Comparison of ENCODE assay signal across 19 mouse cellular contexts in genomic region chr19:7209907-7210646, GRCm38 (mm10). TPM values are rescaled to one million over a fixed set of nuclear protein-coding genes. Genes with fewer than 3 reads are reported as not detected.
A peak's percentile ranks its signal among the peaks of the same experiment; 100 is the strongest.
DNase-seq lines count a peak whose midpoint lies in the region; ATAC-seq and TF ChIP-seq lines count a peak whose summit lies in the region.
"Had no signal": no experiment of that assay in that cellular context is flagged by ENCODE, and none has a peak within 500 bp of the region (broad histone marks: within the 10 kb centered on the region; RNA-seq: fewer than 3 reads in every experiment).

No protein-coding gene starts in this region.

- H3K4me1 ChIP-seq in kidney, postnatal 0 days (replicated peaks; ENCODE audit: insufficient read depth, low read length): peaks cover 17% of the 10 kb centered on the region
- H3K4me1 ChIP-seq in kidney, embryonic 15.5 days: peaks cover 26% of the 10 kb centered on the region
- peaks cover 7% of the 10 kb centered on the region for H3K4me1 ChIP-seq in midbrain, postnatal 0 days (ENCODE audit: insufficient read depth, low read length)
- H3K4me1 ChIP-seq in midbrain, embryonic 16.5 days (ENCODE audit: control insufficient read depth, insufficient read depth, low read length): peaks cover 11% of the 10 kb centered on the region

- TF ChIP-seq CTCF in gastrocnemius, adult 2 months (IDR thresholded peaks at IDR 0.05): 0 out of 2 replicates have a peak, but pooled peaks have one; percentile 3
- peak; percentile 46; the same call in 1 of the 2 replicates for TF ChIP-seq CTCF in kidney, postnatal 0 days (IDR thresholded peaks at IDR 0.05; ENCODE audit: low read depth)
- TF ChIP-seq CTCF in midbrain, postnatal 0 days (IDR thresholded peaks at IDR 0.05): peak; percentile 47

- ATAC-seq in kidney, postnatal 0 days (replicated peaks; ENCODE audit: low FRiP score, low read depth): no peak
- ATAC-seq in kidney, embryonic 15.5 days (replicated peaks; ENCODE audit: low FRiP score): no peak
- ATAC-seq in midbrain, postnatal 0 days (ENCODE audit: low FRiP score): no peak
- no peak for ATAC-seq in midbrain, embryonic 16.5 days
- no peak for ATAC-seq in megakaryocyte-erythroid progenitor cell, adult 5-6 weeks (replicated peaks; ENCODE audit: low FRiP score, low TSS enrichment, poor library complexity, severe bottlenecking)
- ATAC-seq: forebrain, embryonic 13.5 days had no signal

- no peak for DNase-seq in gastrocnemius, adult 2 months
- no peak for DNase-seq in gastrocnemius, postnatal 25 days
- DNase-seq in kidney, postnatal 0 days (ENCODE audit: low spot score): no peak
- DNase-seq in midbrain, postnatal 0 days (ENCODE audit: low spot score): no peak
- DNase-seq in cerebellum, adult 8-10 months: no peak
- DNase-seq: adrenal gland, postnatal 14 days; cerebellum, adult 11-12 months; cerebellum, adult 9-11 months; cerebellum, postnatal 36 days; gastrocnemius, postnatal 10 days; heart, postnatal 36 days had no signal

- no peak overlapping the region for H3K4me3 ChIP-seq in gastrocnemius, adult 2 months
- no peak overlapping the region for H3K4me3 ChIP-seq in kidney, postnatal 0 days (replicated peaks; ENCODE audit: low read depth, low read length)
- H3K4me3 ChIP-seq in kidney, embryonic 15.5 days (replicated peaks): no peak overlapping the region
- H3K4me3 ChIP-seq in midbrain, postnatal 0 days (ENCODE audit: low read depth, low read length): no peak overlapping the region
- no peak overlapping the region for H3K4me3 ChIP-seq in midbrain, embryonic 16.5 days (ENCODE audit: low read depth, low read length)
- H3K4me3 ChIP-seq: embryonic facial prominence, embryonic 13.5 days; forebrain, embryonic 13.5 days; heart, embryonic 13.5 days; hindbrain, embryonic 15.5 days had no signal

- intact Hi-C loops in gastrocnemius, adult 2 months (cut with DNase I): no loop called here

- no peak overlapping the region for H3K4me2 ChIP-seq in kidney, postnatal 0 days (ENCODE audit: low read length)
- no peak overlapping the region for H3K4me2 ChIP-seq in kidney, embryonic 15.5 days
- H3K4me2 ChIP-seq in midbrain, postnatal 0 days (ENCODE audit: low read depth, low read length, poor library complexity, severe bottlenecking): no peak overlapping the region
- H3K4me2 ChIP-seq in midbrain, embryonic 16.5 days (ENCODE audit: low read length): no peak overlapping the region
- H3K4me2 ChIP-seq: embryonic facial prominence, embryonic 13.5 days; forebrain, embryonic 13.5 days; heart, embryonic 13.5 days; hindbrain, embryonic 15.5 days had no signal

- H3K36me3 ChIP-seq in kidney, postnatal 0 days (ENCODE audit: insufficient read depth, low read length): peaks cover 12% of the 10 kb centered on the region
- peaks cover 45% of the 10 kb centered on the region for H3K36me3 ChIP-seq in kidney, embryonic 15.5 days
- peaks cover 10% of the 10 kb centered on the region for H3K36me3 ChIP-seq in midbrain, postnatal 0 days (ENCODE audit: insufficient read depth, low read length)
- H3K36me3 ChIP-seq in midbrain, embryonic 16.5 days (ENCODE audit: control insufficient read depth, insufficient read depth, low read length): peaks cover 13% of the 10 kb centered on the region

- no peaks in the 10 kb centered on the region for H3K9me3 ChIP-seq in kidney, postnatal 0 days (replicated peaks; ENCODE audit: low read length)
- no peaks in the 10 kb centered on the region for H3K9me3 ChIP-seq in kidney, embryonic 15.5 days (replicated peaks)
- H3K9me3 ChIP-seq in midbrain, postnatal 0 days (ENCODE audit: low read length): no peaks in the 10 kb centered on the region
- H3K9me3 ChIP-seq in midbrain, embryonic 16.5 days (replicated peaks; ENCODE audit: control insufficient read depth, low read length, poor library complexity, severe bottlenecking): no peaks in the 10 kb centered on the region
- H3K9me3 ChIP-seq: embryonic facial prominence, embryonic 13.5 days; forebrain, embryonic 13.5 days; G1E; heart, embryonic 13.5 days; hindbrain, embryonic 15.5 days had no signal

- H3K9ac ChIP-seq in kidney, postnatal 0 days (ENCODE audit: low read depth, low read length): no peak overlapping the region
- H3K9ac ChIP-seq in kidney, embryonic 15.5 days: no peak overlapping the region
- no peak overlapping the region for H3K9ac ChIP-seq in midbrain, postnatal 0 days (replicated peaks; ENCODE audit: low read length, poor library complexity, severe bottlenecking)
- no peak overlapping the region for H3K9ac ChIP-seq in midbrain, embryonic 16.5 days (ENCODE audit: low read depth, low read length)
- H3K9ac ChIP-seq: embryonic facial prominence, embryonic 13.5 days; forebrain, embryonic 13.5 days; heart, embryonic 13.5 days; hindbrain, embryonic 15.5 days had no signal

- no peak overlapping the region for H3K27ac ChIP-seq in gastrocnemius, adult 2 months
- H3K27ac ChIP-seq in kidney, postnatal 0 days: no peak overlapping the region
- H3K27ac ChIP-seq in kidney, embryonic 15.5 days: no peak overlapping the region
- H3K27ac ChIP-seq in midbrain, postnatal 0 days (ENCODE audit: low read depth, low read length): no peak overlapping the region
- H3K27ac ChIP-seq in midbrain, embryonic 16.5 days (ENCODE audit: low read length): no peak overlapping the region
- H3K27ac ChIP-seq: embryonic facial prominence, embryonic 13.5 days; forebrain, embryonic 13.5 days; heart, embryonic 13.5 days; hindbrain, embryonic 15.5 days had no signal

- 89% methylated on average over 7 of the region's 7 CpGs for WGBS in kidney, postnatal 0 days
- WGBS in kidney, embryonic 15.5 days: 88% methylated on average over 7 of the region's 7 CpGs
- 80% methylated on average over 7 of the region's 7 CpGs for WGBS in midbrain, postnatal 0 days
- WGBS in midbrain, embryonic 16.5 days: 83% methylated on average over 7 of the region's 7 CpGs

- H3K27me3 ChIP-seq in kidney, postnatal 0 days (ENCODE audit: insufficient read depth, low read length): no peaks in the 10 kb centered on the region
- no peaks in the 10 kb centered on the region for H3K27me3 ChIP-seq in kidney, embryonic 15.5 days
- H3K27me3 ChIP-seq in midbrain, postnatal 0 days (ENCODE audit: insufficient read depth, low read length): no peaks in the 10 kb centered on the region
- H3K27me3 ChIP-seq in midbrain, embryonic 16.5 days (ENCODE audit: control insufficient read depth, insufficient read depth, low read depth, low read length): no peaks in the 10 kb centered on the region
- H3K27me3 ChIP-seq: embryonic facial prominence, embryonic 13.5 days; forebrain, embryonic 13.5 days; heart, embryonic 13.5 days; hindbrain, embryonic 15.5 days had no signal

RNA-seq across cellular contexts. Expression of gene Otub1, which starts 4.0 kb away (rescaled TPM):
- 10 to 100 TPM; 45.0 to 50.3 TPM for total RNA-seq in gastrocnemius, adult 2 months (2021)
- 10 to 100 TPM; 48.4 to 48.5 TPM for total RNA-seq in gastrocnemius, postnatal 25 days (2021)
- 197 and 209 TPM in 2 replicates for polyA plus RNA-seq in kidney, postnatal 0 days (2015; fragmentation: Nextera tagmentation; extraction: Ambion mirVana)
- polyA plus RNA-seq in kidney, embryonic 15.5 days (2015; fragmentation: Nextera tagmentation; extraction: Ambion mirVana): 206 and 224 TPM in 2 replicates
- total RNA-seq in midbrain, postnatal 0 days (2014; rRNA removed): 236 and 242 TPM in 2 replicates
- 257 and 277 TPM in 2 replicates for polyA plus RNA-seq in midbrain, postnatal 0 days (2015; fragmentation: Nextera tagmentation; extraction: Ambion mirVana)
- polyA plus RNA-seq in midbrain, embryonic 16.5 days (2015; fragmentation: Nextera tagmentation; extraction: Ambion mirVana): 235 and 240 TPM in 2 replicates
- 51.9 and 60.3 TPM in 2 replicates for total RNA-seq in megakaryocyte-erythroid progenitor cell, adult 5-6 weeks (2014; fragmentation: Nextera tagmentation)
- 59.8 and 81.4 TPM in 2 replicates for total RNA-seq in megakaryocyte-erythroid progenitor cell, adult 5-6 weeks (2017)

RNA-seq across cellular contexts. Expression of gene Cox8a, which starts 7.3 kb away (rescaled TPM):
- 100 to 1,000 TPM in 1 of 2 experiments, 10 to 100 TPM in 1; 72.4 to 113 TPM for total RNA-seq in gastrocnemius, adult 2 months (2021)
- 100 to 1,000 TPM; 101 to 120 TPM for total RNA-seq in gastrocnemius, postnatal 25 days (2021)
- 2,325 and 2,471 TPM in 2 replicates for polyA plus RNA-seq in kidney, postnatal 0 days (2015; fragmentation: Nextera tagmentation; extraction: Ambion mirVana)
- 1,089 and 1,191 TPM in 2 replicates for polyA plus RNA-seq in kidney, embryonic 15.5 days (2015; fragmentation: Nextera tagmentation; extraction: Ambion mirVana)
- total RNA-seq in midbrain, postnatal 0 days (2014; rRNA removed): 1,114 and 1,471 TPM in 2 replicates
- 1,645 and 1,756 TPM in 2 replicates for polyA plus RNA-seq in midbrain, postnatal 0 days (2015; fragmentation: Nextera tagmentation; extraction: Ambion mirVana)
- 837 and 884 TPM in 2 replicates for polyA plus RNA-seq in midbrain, embryonic 16.5 days (2015; fragmentation: Nextera tagmentation; extraction: Ambion mirVana)
- total RNA-seq in megakaryocyte-erythroid progenitor cell, adult 5-6 weeks (2014; fragmentation: Nextera tagmentation): 777 and 822 TPM in 2 replicates
- 576 and 680 TPM in 2 replicates for total RNA-seq in megakaryocyte-erythroid progenitor cell, adult 5-6 weeks (2017)

RNA-seq across cellular contexts. Expression of gene Naa40, which starts 30.9 kb away (rescaled TPM):
- 10 to 100 TPM in 1 of 2 experiments, 1 to 10 TPM in 1; 10.0 to 12.7 TPM for total RNA-seq in gastrocnemius, adult 2 months (2021)
- 10 to 100 TPM in 1 of 2 experiments, 1 to 10 TPM in 1; 8.3 to 13.0 TPM for total RNA-seq in gastrocnemius, postnatal 25 days (2021)
- polyA plus RNA-seq in kidney, postnatal 0 days (2015; fragmentation: Nextera tagmentation; extraction: Ambion mirVana): 47.3 and 55.8 TPM in 2 replicates
- 74.6 and 75.3 TPM in 2 replicates for polyA plus RNA-seq in kidney, embryonic 15.5 days (2015; fragmentation: Nextera tagmentation; extraction: Ambion mirVana)
- total RNA-seq in midbrain, postnatal 0 days (2014; rRNA removed): 58.3 and 62.5 TPM in 2 replicates
- 45.6 and 46.1 TPM in 2 replicates for polyA plus RNA-seq in midbrain, postnatal 0 days (2015; fragmentation: Nextera tagmentation; extraction: Ambion mirVana)
- polyA plus RNA-seq in midbrain, embryonic 16.5 days (2015; fragmentation: Nextera tagmentation; extraction: Ambion mirVana): 68.1 and 69.6 TPM in 2 replicates
- total RNA-seq in megakaryocyte-erythroid progenitor cell, adult 5-6 weeks (2014; fragmentation: Nextera tagmentation): 66.8 and 78.6 TPM in 2 replicates
- 45.4 and 49.0 TPM in 2 replicates for total RNA-seq in megakaryocyte-erythroid progenitor cell, adult 5-6 weeks (2017)

RNA-seq across cellular contexts. Expression of gene Rcor2, which starts 57.0 kb away (rescaled TPM):
- total RNA-seq in gastrocnemius, adult 2 months (2021): 1 to 10 TPM; 1.6 to 2.0 TPM
- total RNA-seq in gastrocnemius, postnatal 25 days (2021): 1 to 10 TPM; 2.6 to 4.2 TPM
- polyA plus RNA-seq in kidney, postnatal 0 days (2015; fragmentation: Nextera tagmentation; extraction: Ambion mirVana): 4.9 and 6.3 TPM in 2 replicates
- 15.9 and 16.0 TPM in 2 replicates for polyA plus RNA-seq in kidney, embryonic 15.5 days (2015; fragmentation: Nextera tagmentation; extraction: Ambion mirVana)
- total RNA-seq in midbrain, postnatal 0 days (2014; rRNA removed): 40.7 and 53.1 TPM in 2 replicates
- 8.9 and 9.7 TPM in 2 replicates for polyA plus RNA-seq in midbrain, postnatal 0 days (2015; fragmentation: Nextera tagmentation; extraction: Ambion mirVana)
- 17.9 and 20.1 TPM in 2 replicates for polyA plus RNA-seq in midbrain, embryonic 16.5 days (2015; fragmentation: Nextera tagmentation; extraction: Ambion mirVana)
- total RNA-seq in megakaryocyte-erythroid progenitor cell, adult 5-6 weeks (2014; fragmentation: Nextera tagmentation): 5.0 and 5.4 TPM in 2 replicates
- 4.0 and 19.5 TPM in 2 replicates for total RNA-seq in megakaryocyte-erythroid progenitor cell, adult 5-6 weeks (2017)
